Mouse (Mus musculus): ENCODE data around the gene Fbxo11. TPM values are rescaled to one million over a fixed set of nuclear protein-coding genes. Genes with fewer than 3 reads are reported as not detected.
"Not testable (repeated sequence)": the region's sequence is repeated elsewhere in the genome, so short reads cannot be mapped to it uniquely, and the experiment has no call there.

Gene Fbxo11
- polyA plus RNA-seq, 1 experiment from 2014 or later, result 33.0 TPM

DNA sequence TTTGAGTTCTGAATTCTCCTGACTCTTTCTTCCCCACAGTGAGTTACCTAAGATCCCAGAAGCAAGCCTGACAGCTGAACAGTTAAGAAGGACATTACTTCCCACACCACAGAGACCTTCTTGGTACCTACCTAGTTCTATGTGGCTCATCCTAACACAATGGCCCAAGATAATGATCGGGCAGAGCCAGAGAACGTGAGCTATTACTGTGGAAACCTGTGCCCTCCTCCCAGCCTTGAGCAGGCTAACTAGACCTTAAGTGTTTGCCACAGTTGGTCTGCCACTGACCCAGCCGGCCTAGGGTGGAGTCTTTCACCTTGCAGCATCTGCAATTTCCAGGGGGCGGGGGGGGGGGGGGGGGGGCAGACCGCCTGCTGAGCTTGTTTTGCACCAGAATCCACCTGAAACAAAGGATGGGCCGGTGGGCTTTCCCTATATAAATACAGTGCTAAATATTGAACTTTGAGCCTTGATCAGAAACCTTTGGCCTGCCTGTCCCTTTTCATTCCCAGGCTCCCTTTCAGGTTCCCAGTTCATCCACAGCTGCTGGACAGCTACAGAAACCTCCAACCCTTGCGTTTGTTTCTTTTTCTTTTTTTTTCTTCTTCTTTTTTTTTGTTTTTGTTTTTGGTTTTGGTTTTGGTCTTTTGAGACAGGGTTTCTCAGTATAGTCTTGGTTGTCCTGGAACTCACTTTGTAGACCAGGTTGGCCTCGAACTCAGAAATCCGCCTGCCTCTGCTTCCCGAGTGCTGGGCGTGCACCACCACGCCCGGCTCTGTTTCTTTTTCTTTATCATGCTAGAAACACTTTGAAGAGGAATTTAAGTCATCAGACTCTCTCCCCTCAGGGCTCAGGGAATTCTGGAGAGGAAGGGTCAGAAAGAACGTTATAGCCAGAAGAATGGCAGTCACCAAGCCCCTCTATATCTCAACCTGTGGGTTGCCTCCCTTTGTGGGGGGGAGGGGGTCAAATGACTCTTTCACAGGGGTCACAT lies 101.7 kb downstream of the Fbxo11 start:
- H3K4me3 ChIP-seq (replicated peaks; ENCODE audit: low read length), result no peak overlapping the region
- H3K36me3 ChIP-seq (ENCODE audit: control insufficient read depth, insufficient read depth), result no peaks in the 10 kb centered on the region
- H3K4me1 ChIP-seq (replicated peaks; ENCODE audit: control insufficient read depth, insufficient read depth, low read length), result no peaks in the 10 kb centered on the region
- no peak overlapping the region for H3K4me2 ChIP-seq (ENCODE audit: low read length)
- WGBS, result 92% methylated on average over 13 of the region's 14 CpGs
- H3K27me3 ChIP-seq (replicated peaks; ENCODE audit: control insufficient read depth, insufficient read depth, low read length), result no peaks in the 10 kb centered on the region
- no peak for ATAC-seq
- H3K9me3 ChIP-seq (ENCODE audit: control insufficient read depth, low read length), result no peaks in the 10 kb centered on the region; the same call in 1 of the 2 replicates
- H3K27ac ChIP-seq (ENCODE audit: low read length), result no peak overlapping the region
- H3K9ac ChIP-seq (replicated peaks; ENCODE audit: low read depth, low read length), result no peak overlapping the region

DNA sequence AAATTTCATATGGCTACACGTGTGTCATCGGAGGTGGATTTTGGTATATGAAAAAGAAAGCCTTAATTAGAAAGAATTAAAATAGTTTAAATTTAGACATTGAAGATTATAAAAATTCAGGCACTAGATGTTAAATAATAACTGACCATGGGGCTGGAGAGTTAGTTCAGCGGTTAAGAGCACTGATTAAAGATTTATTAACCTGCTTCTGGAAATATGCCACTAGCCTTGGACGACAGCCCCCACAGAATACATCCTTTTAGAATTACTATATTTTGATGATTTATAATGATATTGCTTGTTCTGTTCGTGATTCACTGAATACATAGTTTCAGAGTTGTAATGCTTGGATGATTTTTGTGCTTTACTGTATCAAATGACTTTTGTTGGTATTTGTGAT lies 105.2 kb downstream of the Fbxo11 start:
- H3K4me3 ChIP-seq (replicated peaks; ENCODE audit: low read length); H3K27ac ChIP-seq (ENCODE audit: low read length); H3K9me3 ChIP-seq (ENCODE audit: control insufficient read depth, low read length); ATAC-seq; H3K9ac ChIP-seq (replicated peaks; ENCODE audit: low read depth, low read length); H3K4me2 ChIP-seq (ENCODE audit: low read length); H3K36me3 ChIP-seq (ENCODE audit: control insufficient read depth, insufficient read depth); H3K4me1 ChIP-seq (replicated peaks; ENCODE audit: control insufficient read depth, insufficient read depth, low read length); H3K27me3 ChIP-seq (replicated peaks; ENCODE audit: control insufficient read depth, insufficient read depth, low read length): not testable (repeated sequence)
- 93% methylated on average over 5 of the region's 5 CpGs for WGBS

DNA sequence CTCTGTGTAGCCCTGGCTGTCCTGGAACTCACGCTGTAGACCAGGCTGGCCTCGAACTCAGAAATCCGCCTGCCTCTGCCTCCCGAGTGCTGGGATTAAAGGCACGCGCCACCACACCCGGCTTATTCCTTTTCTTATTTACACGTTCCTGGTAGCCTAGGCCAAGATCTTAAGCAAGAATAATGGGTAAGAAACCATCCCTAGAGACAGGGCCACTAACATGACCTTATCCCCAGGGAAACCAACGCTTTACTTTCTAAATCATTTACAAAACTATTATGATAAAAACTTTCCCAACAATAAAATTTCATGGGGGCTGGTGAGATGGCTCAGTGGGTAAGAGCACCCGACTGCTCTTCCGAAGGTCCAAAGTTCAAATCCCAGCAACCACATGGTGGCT lies 105.7 kb downstream of the Fbxo11 start:
- H3K4me1 ChIP-seq (replicated peaks; ENCODE audit: control insufficient read depth, insufficient read depth, low read length); H3K27ac ChIP-seq (ENCODE audit: low read length); H3K9ac ChIP-seq (replicated peaks; ENCODE audit: low read depth, low read length); ATAC-seq; H3K36me3 ChIP-seq (ENCODE audit: control insufficient read depth, insufficient read depth); H3K9me3 ChIP-seq (ENCODE audit: control insufficient read depth, low read length); H3K4me3 ChIP-seq (replicated peaks; ENCODE audit: low read length); H3K4me2 ChIP-seq (ENCODE audit: low read length); H3K27me3 ChIP-seq (replicated peaks; ENCODE audit: control insufficient read depth, insufficient read depth, low read length): not testable (repeated sequence)
- 93% methylated on average over 11 of the region's 11 CpGs for WGBS

DNA sequence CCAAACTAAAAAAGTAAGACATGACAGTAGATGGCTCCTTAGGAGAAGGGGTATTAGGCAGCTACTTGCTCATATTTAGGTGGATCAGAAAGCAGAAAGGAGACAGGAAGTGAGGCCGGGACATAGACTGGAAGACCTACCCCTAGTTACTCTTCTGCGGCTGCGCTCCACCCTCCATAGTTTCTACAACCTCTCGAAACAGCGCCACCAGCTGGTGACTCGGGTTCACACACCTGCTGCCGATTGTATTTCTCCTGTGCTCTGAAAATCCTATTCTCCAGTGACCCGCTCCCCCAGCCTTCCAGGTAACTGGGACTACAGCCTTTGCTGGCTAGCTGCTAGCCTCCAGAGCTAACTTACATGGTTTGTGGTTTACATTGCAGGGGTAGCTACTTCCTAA lies 106.8 kb downstream of the Fbxo11 start:
- no peak overlapping the region for H3K4me3 ChIP-seq (replicated peaks; ENCODE audit: low read length)
- H3K27ac ChIP-seq (ENCODE audit: low read length), result no peak overlapping the region
- no peaks in the 10 kb centered on the region for H3K4me1 ChIP-seq (replicated peaks; ENCODE audit: control insufficient read depth, insufficient read depth, low read length)
- WGBS, result 49% methylated on average over 8 of the region's 8 CpGs
- no peak for ATAC-seq
- no peaks in the 10 kb centered on the region for H3K27me3 ChIP-seq (replicated peaks; ENCODE audit: control insufficient read depth, insufficient read depth, low read length)
- H3K36me3 ChIP-seq (ENCODE audit: control insufficient read depth, insufficient read depth), result no peaks in the 10 kb centered on the region
- no peak overlapping the region for H3K4me2 ChIP-seq (ENCODE audit: low read length)
- H3K9ac ChIP-seq (replicated peaks; ENCODE audit: low read depth, low read length), result no peak overlapping the region
- no peaks in the 10 kb centered on the region; the same call in 1 of the 2 replicates for H3K9me3 ChIP-seq (ENCODE audit: control insufficient read depth, low read length)

DNA sequence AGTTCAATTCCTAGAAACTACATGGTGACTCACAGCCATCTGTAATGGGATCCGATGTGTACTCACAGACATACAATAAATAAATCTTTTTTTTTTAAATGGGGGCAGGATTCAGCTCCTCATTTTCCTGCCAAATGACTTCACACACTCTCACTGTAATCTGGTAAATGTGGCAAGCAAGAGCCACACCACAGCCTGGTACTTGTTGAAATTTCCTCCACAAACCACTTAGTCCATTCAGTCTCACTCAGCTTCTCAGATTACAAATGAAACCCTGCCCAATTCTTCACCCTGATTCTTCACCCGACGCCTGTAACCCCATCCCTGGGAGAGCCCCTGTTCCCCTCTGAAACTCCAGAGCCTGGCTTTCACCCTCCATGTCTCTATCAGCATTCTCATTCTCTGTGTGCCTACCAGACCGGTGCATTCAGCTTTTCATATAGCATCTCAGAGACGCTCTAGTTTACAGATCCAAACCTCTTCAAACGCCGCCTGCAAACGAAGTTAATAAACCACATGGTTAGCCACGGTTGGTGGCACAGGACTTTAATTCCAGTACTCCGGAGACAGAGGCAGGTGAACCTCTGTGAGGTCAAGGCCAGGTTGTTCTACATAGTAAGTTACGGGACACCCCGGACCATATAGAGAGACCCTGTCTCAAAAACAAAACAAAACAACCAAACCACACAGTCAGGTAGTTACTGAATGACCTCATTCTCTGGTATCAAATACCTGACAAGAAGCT lies 107.8 kb downstream of the Fbxo11 start:
- Histone ChIP-seq H3K4me3 (replicated peaks; ENCODE audit: low read length) (no peak overlapping the region), H3K4me1 (replicated peaks; ENCODE audit: control insufficient read depth, insufficient read depth, low read length) (no peaks in the 10 kb centered on the region), H3K4me2 (ENCODE audit: low read length) (no peak overlapping the region), H3K36me3 (ENCODE audit: control insufficient read depth, insufficient read depth) (no peaks in the 10 kb centered on the region), H3K27me3 (replicated peaks; ENCODE audit: control insufficient read depth, insufficient read depth, low read length) (no peaks in the 10 kb centered on the region), H3K9me3 (ENCODE audit: control insufficient read depth, low read length) (no peaks in the 10 kb centered on the region), H3K27ac (ENCODE audit: low read length) (no peak overlapping the region), H3K9ac (replicated peaks; ENCODE audit: low read depth, low read length) (no peak overlapping the region)
- WGBS, result 76% methylated on average over 12 of the region's 12 CpGs
- no peak for ATAC-seq

DNA sequence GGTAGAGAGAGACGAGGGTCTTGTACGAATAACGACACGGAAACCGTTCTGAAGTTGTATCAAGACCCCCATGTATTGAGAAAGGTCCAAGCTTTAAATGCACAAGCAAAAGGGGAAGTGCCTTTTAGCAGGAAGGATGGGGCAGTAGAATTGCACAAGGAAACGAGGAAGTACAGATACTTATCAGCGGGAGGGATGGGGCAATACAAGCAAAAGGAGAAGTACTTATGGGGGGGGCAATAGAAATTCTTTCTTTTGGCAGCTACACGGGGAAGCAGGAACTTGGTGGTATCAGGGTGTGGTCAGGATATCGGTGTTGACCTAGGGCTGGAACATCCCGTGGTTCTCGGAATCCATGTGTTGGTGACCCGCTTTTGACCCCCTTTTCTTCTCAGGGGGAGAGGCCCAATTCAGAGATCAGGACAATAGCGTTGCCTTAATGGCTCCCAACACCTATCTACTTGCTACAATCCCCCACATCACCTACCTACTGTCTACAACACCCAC lies 110.4 kb downstream of the Fbxo11 start:
- not testable (repeated sequence) for ATAC-seq; H3K9ac ChIP-seq (replicated peaks; ENCODE audit: low read depth, low read length); H3K27me3 ChIP-seq (replicated peaks; ENCODE audit: control insufficient read depth, insufficient read depth, low read length); H3K4me2 ChIP-seq (ENCODE audit: low read length); H3K27ac ChIP-seq (ENCODE audit: low read length); H3K4me1 ChIP-seq (replicated peaks; ENCODE audit: control insufficient read depth, insufficient read depth, low read length); H3K36me3 ChIP-seq (ENCODE audit: control insufficient read depth, insufficient read depth); H3K4me3 ChIP-seq (replicated peaks; ENCODE audit: low read length); H3K9me3 ChIP-seq (ENCODE audit: control insufficient read depth, low read length)
- WGBS, result 93% methylated on average over 12 of the region's 13 CpGs

DNA sequence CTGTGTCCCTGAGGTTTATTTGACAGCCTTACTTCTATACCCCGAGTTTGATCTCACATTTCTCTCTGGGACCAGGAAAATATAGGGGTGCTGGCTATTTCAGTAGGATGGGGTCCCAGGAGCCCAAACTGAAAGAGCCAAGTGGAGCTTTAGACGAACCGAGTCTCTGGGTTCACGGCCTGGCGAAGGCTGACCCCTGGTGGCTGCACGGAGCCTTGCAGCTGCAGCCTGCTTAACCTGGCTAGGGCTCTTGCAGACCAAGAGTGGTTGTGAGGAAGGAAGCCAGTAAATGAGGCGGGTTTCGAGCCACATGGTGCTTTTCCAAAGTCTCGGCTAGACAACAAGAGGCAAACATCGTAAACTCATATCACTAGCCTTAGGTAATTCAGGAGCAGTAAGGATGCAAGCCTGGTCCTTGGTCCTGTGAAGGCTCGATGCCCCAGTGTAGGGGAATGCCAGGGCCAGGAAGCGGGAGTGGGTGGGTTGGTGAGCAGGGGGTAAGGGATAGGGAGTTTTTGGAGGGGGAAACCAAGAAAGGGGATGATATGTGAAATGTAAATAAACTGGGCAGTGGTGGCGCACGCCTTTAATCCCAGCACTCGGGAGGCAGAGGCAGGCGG lies 116.0 kb downstream of the Fbxo11 start:
- WGBS, result 47% methylated on average over 16 of the region's 16 CpGs
- Histone ChIP-seq H3K9me3 (ENCODE audit: control insufficient read depth, low read length) (no peaks in the 10 kb centered on the region), H3K36me3 (ENCODE audit: control insufficient read depth, insufficient read depth) (no peaks in the 10 kb centered on the region), H3K4me3 (replicated peaks; ENCODE audit: low read length) (no peak overlapping the region), H3K4me1 (replicated peaks; ENCODE audit: control insufficient read depth, insufficient read depth, low read length) (no peaks in the 10 kb centered on the region), H3K9ac (replicated peaks; ENCODE audit: low read depth, low read length) (no peak overlapping the region), H3K27me3 (replicated peaks; ENCODE audit: control insufficient read depth, insufficient read depth, low read length) (no peaks in the 10 kb centered on the region), H3K27ac (ENCODE audit: low read length) (no peak overlapping the region), H3K4me2 (ENCODE audit: low read length) (no peak overlapping the region)
- peak; percentile 77 for ATAC-seq

All from forebrain, embryonic 16.5 days (tissue).